Mouse (Mus musculus) kidney, adult 18-20 months (tissue): Measurements from ENCODE around the gene Gm10518.
"Not testable (repeated sequence)": the region's sequence is repeated elsewhere in the genome, so short reads cannot be mapped to it uniquely, and the experiment has no call there.

Source experiments
- DNase-seq: peaks from one replicate; pipeline ENCODE4 v3.0.0; 2021

Gene Gm10518

GRCm38 (mm10) chr1:179802610-179803512 lies at the start of gene Gm10518:
Gm10518 (plus strand) TSS chr1:179803376.
- peak; percentile 79 for DNase-seq

DNA sequence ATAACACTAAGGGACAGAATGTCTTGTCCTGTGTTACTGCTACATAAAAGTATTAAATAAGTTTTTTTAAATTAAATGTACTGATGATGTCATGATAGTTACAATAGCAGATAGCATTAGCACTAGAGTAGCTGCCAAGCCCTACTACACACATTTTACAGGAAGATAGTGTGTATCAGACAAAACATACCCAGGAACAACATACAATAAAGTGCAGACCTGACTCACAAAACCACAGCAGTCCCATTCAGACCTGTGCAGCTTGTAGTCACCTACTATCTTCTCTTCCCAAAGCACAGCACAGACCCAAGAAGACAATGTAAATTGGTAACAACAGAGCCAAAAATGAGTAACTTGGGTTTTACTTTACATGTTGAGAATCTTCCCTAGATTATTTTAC lies 46.7 kb upstream of the Gm10518 start:
- DNase-seq = no peak

- DNase-seq = no peak
These were observed 43.1 kb upstream of the Gm10518 start for GRCm38 (mm10) chr1:179760086-179760485.

- DNase-seq = no peak
These were observed 42.6 kb upstream of the Gm10518 start for GRCm38 (mm10) chr1:179760553-179760952.

DNA sequence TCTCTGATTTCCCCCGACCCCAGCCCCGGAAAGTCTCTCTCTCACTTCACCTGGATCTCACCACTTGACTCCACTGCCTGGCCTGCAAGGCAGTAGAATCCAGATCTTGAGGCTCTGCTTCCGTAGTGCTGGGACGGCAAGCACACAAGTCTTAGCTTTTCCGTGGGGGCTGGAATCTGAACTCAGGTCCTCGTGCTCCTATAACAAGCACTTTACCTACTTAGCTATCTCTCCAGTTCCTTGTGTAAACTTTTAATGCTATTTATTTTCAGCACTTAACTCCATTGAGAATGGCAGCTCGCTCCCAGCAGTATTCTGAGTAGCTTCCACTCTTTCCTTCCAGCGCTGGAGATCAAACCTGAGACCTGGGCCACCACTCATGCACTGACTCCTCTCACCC lies 26.3 kb upstream of the Gm10518 start:
- no peak for DNase-seq

DNA sequence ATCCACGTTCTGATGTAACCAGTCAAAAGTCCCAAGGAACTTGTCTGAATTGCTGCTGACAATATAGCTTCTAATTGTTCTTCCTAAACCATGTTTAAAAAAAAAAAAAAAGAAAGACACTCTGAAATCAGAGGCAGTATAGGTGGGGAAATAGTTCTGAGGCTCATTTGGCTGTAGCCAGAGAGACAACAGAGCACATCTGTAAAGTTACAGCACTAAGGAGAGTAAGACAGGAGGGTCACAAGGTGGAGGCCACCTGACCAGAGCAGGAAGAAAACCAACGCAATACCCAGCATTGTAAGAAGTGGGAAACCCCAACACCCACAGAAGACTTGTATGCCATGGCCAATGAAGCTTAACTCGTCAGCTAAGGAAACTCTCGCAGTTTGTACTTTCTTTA lies 19.1 kb upstream of the Gm10518 start:
- DNase-seq = no peak

DNA sequence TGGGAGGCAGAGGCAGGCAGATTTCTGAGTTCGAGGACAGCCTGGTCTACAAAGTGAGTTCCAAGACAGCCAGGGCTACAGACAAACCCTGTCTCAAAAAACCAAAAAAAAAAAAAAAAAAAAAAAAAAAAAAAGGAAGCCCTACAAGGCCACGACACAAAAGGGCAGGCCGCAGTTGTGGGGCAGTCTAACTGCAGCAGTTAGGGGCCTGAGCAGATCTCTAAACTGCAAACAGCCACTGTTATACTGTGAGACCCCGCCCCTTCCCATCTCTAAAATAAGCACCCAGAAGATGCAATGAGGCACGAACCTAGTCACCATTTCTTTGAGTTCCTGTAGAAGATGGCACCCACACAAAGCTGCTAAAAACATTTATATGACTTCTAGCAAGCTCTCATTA lies 17.7 kb upstream of the Gm10518 start:
- no peak for DNase-seq

GRCm38 (mm10) chr1:179787281-179787680 lies 15.9 kb upstream of the Gm10518 start:
- no peak for DNase-seq

DNA sequence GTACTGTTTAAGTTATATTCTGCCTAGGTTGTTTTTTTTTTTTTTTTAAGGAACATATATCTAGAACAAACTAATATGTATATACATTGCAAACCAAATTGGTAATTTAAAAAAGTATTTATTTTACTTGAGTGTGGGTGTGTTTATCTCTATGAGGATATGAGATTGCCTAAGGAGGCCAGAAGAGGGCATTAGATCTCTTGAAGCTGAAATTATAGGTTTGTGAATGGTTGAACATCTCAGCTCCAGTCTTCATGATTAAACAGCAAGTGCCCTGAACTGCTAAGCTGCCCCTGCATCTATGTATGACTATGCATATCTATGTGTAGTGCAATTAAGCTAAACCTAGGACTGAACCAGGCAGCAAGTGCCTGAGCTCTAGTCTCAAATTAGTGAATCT lies 4.4 kb upstream of the Gm10518 start:
- DNase-seq = no peak

DNA sequence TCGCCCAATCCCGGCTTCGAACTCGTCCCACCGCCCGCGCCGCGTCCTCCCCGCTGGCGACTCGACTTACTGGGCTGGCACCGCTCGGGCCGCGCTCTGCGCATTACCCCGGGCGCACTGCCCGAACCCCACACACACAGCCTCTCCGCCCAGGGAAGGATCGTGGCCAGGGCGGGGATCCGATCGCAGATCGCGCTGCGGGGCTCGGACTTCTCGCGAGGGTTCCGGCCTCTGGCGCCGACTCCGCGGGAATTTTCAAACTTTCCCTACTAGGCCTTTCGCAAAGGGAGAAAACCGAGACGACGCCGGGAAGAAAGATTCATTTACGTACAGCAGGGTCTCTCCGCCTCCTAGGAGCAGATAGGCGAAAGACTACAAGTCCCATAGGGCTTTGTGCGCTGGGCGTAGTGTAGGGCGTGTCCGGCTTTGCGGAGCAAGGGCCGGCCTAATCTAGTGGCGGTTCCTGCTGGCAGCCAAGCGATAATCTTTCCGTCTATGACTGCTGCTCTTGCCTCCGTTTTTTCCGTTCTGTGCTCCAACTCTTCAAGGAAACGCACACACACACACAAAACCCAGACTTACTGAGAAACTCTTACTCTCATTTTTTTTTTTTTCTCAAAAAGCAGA lies 450 bp downstream of the Gm10518 start, which contains the start of gene Ahctf1:
Gene Ahctf1, minus strand, starts transcription at position 168 of the 627 bp plus-strand sequence.
- DNase-seq = peak; percentile 99

DNA sequence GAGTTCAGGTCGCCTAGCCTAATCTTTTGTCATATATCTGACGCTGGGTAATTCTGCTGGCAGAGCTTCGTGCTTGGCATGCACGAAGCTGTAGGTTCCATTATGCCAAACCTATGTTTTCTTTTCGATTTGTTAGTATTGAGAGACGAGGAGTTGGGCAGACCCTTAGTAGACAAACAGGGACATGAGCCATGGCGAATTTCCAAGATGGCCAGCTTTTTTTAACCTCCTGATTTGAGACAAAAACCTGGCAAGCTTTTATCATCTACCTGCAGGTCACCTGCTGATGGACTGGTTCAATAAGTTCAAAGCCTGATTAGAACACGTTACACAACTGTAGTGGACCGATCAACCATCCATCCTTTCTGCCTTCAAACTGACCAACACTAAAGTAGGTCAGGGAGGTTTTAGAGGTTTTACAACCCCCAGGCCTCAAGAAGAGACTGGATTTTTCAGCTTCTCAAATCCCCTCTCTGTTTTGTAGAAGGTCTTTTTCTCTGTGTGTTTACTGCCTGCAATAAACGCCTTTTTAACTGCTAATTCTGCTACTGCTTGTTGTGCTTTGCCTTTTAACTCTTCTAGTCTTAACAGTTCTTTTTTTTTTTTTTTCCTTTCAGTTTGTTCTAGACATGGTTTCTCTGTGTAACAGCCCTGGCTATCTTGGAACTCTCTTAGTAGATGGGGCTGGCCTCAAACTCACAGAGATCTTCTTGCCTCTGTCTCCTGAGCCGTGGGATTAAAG lies 1.1 kb downstream of the Gm10518 start:
- no peak for DNase-seq

GRCm38 (mm10) chr1:179805751-179806150 lies 2.6 kb downstream of the Gm10518 start:
- DNase-seq = peak; percentile 32

- DNase-seq = no peak
These were observed 4.3 kb downstream of the Gm10518 start for GRCm38 (mm10) chr1:179807468-179807867.

DNA sequence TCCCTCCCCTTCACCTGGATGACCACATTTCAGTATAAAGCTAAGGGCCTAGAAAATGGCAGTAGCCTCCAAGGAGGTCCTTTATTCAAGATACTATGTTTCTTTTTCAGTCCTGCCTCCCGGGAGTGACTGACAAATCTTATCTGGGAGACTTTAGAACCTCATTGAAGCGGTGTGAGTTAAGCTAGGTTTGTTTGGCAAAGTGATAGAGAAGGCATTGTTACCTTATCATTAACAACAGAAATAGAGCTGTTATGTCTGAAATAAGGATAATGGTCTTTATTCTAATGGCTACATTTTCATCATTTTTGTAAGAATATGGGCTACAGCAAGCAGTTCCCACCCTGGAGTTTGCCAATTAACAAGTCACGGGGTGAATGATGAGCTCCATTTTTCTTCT lies 5.1 kb downstream of the Gm10518 start:
- no peak for DNase-seq

DNA sequence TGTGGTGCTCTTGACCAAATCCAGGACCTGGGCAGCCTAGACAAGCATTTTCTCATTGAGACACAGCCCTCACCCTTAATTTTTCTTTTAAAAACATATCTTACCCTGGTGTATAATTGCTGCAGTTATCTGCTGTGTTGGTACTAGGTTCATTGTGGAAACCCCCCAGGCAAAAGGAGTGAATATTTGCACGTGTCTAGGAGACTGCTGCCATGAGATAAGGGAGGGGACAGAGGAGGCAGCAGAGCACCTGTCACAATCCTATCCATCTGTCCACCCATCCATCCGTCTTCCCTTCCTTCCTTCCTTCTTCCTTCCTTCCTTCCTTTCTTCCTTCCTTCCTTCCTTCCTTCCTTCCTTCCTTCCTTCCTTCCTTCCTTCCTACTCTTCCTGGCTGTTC lies 10.2 kb downstream of the Gm10518 start:
- no peak for DNase-seq

DNA sequence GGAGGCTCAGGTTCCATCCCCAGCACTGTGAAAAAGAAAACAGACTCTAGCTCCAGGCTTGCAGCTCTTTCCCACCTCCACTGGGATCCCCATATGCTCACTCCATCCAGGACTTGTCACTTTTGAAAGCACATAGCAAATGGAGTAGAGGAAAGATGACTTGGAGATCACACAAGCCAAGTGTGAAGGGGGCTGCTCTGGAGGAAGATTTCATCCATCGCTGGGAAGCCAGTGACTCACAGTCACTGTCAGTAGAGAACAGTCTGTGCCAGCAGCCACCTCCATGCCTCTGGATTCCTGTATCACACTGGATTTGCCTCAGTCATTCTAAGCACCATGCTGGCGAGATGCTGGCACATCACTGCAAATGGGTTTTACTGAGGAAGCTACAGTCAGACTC lies 11.4 kb downstream of the Gm10518 start:
- no peak for DNase-seq

DNA sequence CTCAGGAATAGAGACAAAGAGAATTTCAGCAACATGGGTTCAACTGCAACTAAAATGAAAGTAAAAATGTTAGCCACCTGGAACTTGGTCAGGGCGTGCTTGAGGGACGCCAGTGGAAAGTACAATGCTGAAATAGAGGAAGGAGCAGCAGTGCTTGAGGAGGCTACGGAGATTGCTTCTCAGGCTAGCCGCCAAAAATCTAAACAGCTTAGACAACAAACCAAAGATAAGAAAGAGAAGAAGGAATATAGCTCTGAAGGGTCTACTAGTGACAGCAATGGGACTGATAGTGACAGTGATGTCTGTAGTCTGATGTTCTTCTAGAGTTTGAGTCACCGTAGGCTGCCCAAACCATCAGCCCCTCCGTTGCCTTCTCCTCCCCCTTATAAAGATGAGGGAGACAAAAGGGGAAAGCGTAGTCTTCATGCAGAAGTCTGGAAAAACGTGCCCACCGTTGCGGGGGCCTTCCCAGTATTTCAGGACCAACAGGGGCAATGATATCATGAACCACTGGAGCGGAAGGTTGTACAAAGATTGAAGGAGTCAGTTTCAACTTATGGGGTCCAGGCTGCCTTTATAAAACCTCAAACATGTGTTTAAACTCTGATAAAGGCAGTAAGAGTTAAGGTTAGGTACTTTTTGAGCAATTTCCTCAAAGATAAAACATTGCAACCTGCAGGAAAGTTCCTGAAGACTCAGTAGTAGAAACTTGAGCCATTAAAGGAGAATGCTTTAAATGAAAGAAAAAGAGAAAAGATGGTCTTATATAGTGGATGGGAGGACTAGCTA lies 15.5 kb downstream of the Gm10518 start:
- DNase-seq = not testable (repeated sequence)

- DNase-seq = no peak
These were observed 21.4 kb downstream of the Gm10518 start for GRCm38 (mm10) chr1:179824549-179824948.

DNA sequence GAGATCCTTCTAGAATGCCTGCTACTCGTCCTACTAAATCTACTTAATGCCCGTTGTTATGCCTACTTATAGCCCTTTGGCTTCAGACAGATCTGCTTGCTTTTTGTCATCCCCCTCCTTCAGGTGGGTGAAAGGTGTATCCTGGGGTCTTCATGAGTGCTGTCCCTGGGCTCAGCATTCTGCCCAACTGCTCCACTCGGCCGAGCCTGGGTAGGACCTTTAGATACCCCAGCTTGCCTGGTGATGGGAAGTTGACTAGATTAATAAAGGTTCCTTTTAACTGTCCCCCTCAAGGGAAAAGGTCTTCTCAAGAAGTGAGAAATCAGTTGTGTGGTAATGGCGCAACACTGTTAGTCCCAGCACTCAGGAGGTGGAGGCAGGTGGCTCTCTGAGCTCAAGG lies 24.9 kb downstream of the Gm10518 start:
- no peak for DNase-seq

DNA sequence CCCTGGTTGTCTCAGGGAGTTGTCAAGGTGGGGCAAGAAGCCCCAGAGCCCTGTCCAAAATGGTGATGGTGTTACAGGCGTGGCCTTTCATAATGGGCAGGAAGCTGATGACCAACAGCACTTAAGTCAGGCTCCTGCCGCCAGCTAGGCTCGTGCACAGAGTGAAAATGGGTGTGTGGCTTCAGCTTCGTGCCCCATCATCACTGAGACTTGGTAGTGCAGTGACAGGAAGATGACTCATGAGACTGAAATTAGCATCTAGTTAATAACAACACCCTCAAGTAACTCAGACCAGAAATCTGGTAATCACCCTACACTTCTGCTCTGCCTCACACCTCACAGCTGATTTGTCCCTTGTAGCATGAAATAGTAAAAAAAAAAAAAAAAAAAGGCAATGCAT lies 25.7 kb downstream of the Gm10518 start:
- no peak for DNase-seq

GRCm38 (mm10) chr1:179832710-179833240 lies 29.6 kb downstream of the Gm10518 start:
- DNase-seq = no peak

GRCm38 (mm10) chr1:179833596-179833995 lies 30.4 kb downstream of the Gm10518 start:
- DNase-seq = no peak
